Mouse (Mus musculus) stomach, embryonic 14.5 days (tissue): ENCODE data around the gene Spo11. TPM values are rescaled to one million over a fixed set of nuclear protein-coding genes. Genes with fewer than 3 reads are reported as not detected.

Source experiments
- ATAC-seq: fragments of 200-750 bp; cut with Nextera tagmentation; 2 replicates; pipeline ENCODE4 v1.8.0; 2017; ENCODE audit warnings: low read depth, moderate TSS enrichment; ENCODE audit not compliant: insufficient number of reproducible peaks, insufficient read depth, low FRiP score
- H3K27ac ChIP-seq: fragments of 300-500 bp; sonication (generic); 2 replicates; pipeline ENCODE4 v1.5.1; 2014; ENCODE audit warnings: mild to moderate bottlenecking, low read length, moderate library complexity, mixed read lengths
- H3K27me3 ChIP-seq: fragments of 300-500 bp; sonication (generic); 2 replicates; pipeline ENCODE4 v1.6.1; 2014; ENCODE audit warnings: low read length, control low read depth, mixed read lengths; ENCODE audit not compliant: control insufficient read depth, insufficient read depth
- H3K36me3 ChIP-seq: fragments of 300-500 bp; sonication (generic); 2 replicates; pipeline ENCODE4 v1.6.1; 2014; ENCODE audit warnings: mild to moderate bottlenecking, control low read depth, low read length, moderate library complexity, mixed read lengths; ENCODE audit not compliant: control insufficient read depth, insufficient read depth
- H3K4me1 ChIP-seq: fragments of 300-500 bp; sonication (generic); 2 replicates; pipeline ENCODE4 v1.6.1; 2014; ENCODE audit warnings: low read length, control low read depth, mixed read lengths; ENCODE audit not compliant: control insufficient read depth, insufficient read depth
- H3K4me2 ChIP-seq: fragments of 300-500 bp; sonication (generic); replicated peaks from 2 replicates; pipeline ENCODE4 v1.6.1; 2014; ENCODE audit warnings: low read depth, low read length, control low read depth
- H3K4me3 ChIP-seq: fragments of 300-500 bp; sonication (generic); 2 replicates; pipeline ENCODE4 v1.5.1; 2014; ENCODE audit warnings: low read depth, low read length, control low read depth
- H3K9ac ChIP-seq: fragments of 300-500 bp; sonication (generic); replicated peaks from 2 replicates; pipeline ENCODE4 v1.6.1; 2014; ENCODE audit warnings: low read depth, mild to moderate bottlenecking, control low read depth, low read length, moderate library complexity, mixed read lengths
- H3K9me3 ChIP-seq: fragments of 300-500 bp; sonication (generic); 2 replicates; pipeline ENCODE4 v1.6.1; 2016; ENCODE audit warnings: low read depth, low read length, control low read depth; ENCODE audit not compliant: control insufficient read depth
- WGBS: fragments of 180-500 bp; shearing (Covaris S2); extraction: QIAGEN DNeasy Blood & Tissue Kit; methylation state at CpG from one replicate; pipeline ENCODE4 v1.1.7; 2014; 5-methylcytosine and 5-hydroxymethylcytosine counted together
- polyA plus RNA-seq: library from polyadenylated mRNA; unstranded; fragments of >200 nt; fragmentation: Nextera tagmentation; extraction: Ambion mirVana; gene quantifications from 2 replicates; pipeline ENCODE4 v1.2.1, GENCODE M21; 2014

The Spo11 gene
- polyA plus RNA-seq, 1 experiment from 2014 or later: 0.54 TPM

- Histone ChIP-seq H3K36me3 (peaks cover 16% of the 10 kb centered on the region), H3K27ac (no peak overlapping the region), H3K9ac (no peak overlapping the region), H3K4me1 (no peaks in the 10 kb centered on the region), H3K9me3 (no peaks in the 10 kb centered on the region), H3K27me3 (no peaks in the 10 kb centered on the region), H3K4me2 (no peak overlapping the region), H3K4me3 (no peak overlapping the region)
- 89% methylated on average over 5 of the region's 5 CpGs for WGBS
- no peak for ATAC-seq
These were observed 58.6 kb downstream of the Spo11 start for GRCm38 (mm10) chr2:173036055-173036454.

- no peak overlapping the region for H3K4me3 ChIP-seq
- peaks cover 16% of the 10 kb centered on the region for H3K36me3 ChIP-seq
- H3K27ac ChIP-seq: no peak overlapping the region
- no peak for ATAC-seq
- no peaks in the 10 kb centered on the region for H3K4me1 ChIP-seq
- 49% methylated on average over 4 of the region's 4 CpGs for WGBS
- H3K9me3 ChIP-seq: no peaks in the 10 kb centered on the region
- no peak overlapping the region for H3K4me2 ChIP-seq
- no peaks in the 10 kb centered on the region for H3K27me3 ChIP-seq
- no peak overlapping the region for H3K9ac ChIP-seq
These were observed 59.1 kb downstream of the Spo11 start for GRCm38 (mm10) chr2:173036611-173037010.

- Histone ChIP-seq H3K4me2 (no peak overlapping the region), H3K9ac (no peak overlapping the region), H3K9me3 (no peaks in the 10 kb centered on the region), H3K27ac (no peak overlapping the region), H3K4me3 (no peak overlapping the region), H3K4me1 (no peaks in the 10 kb centered on the region), H3K27me3 (no peaks in the 10 kb centered on the region), H3K36me3 (peaks cover 11% of the 10 kb centered on the region)
- ATAC-seq: no peak
- WGBS: 74% methylated on average over 5 of the region's 5 CpGs
These were observed 59.8 kb downstream of the Spo11 start for GRCm38 (mm10) chr2:173037347-173037746.

- Histone ChIP-seq H3K4me3 (no peak overlapping the region), H3K4me2 (no peak overlapping the region), H3K4me1 (no peaks in the 10 kb centered on the region), H3K9me3 (no peaks in the 10 kb centered on the region), H3K27ac (no peak overlapping the region), H3K36me3 (peaks cover 11% of the 10 kb centered on the region), H3K27me3 (no peaks in the 10 kb centered on the region), H3K9ac (no peak overlapping the region)
- peak; percentile 78; the same call in 1 of the 2 replicates for ATAC-seq
- WGBS: 62% methylated on average over 7 of the region's 7 CpGs
These were observed 60.5 kb downstream of the Spo11 start for GRCm38 (mm10) chr2:173037827-173038607.

GRCm38 (mm10) chr2:173039041-173039440 is 61.5 kb downstream of the Spo11 start:
- no peaks in the 10 kb centered on the region for H3K9me3 ChIP-seq
- no peak overlapping the region for H3K4me3 ChIP-seq
- no peak for ATAC-seq
- no peak overlapping the region for H3K4me2 ChIP-seq
- 90% methylated on average over 4 of the region's 4 CpGs for WGBS
- no peak overlapping the region for H3K9ac ChIP-seq
- no peak overlapping the region for H3K27ac ChIP-seq
- H3K27me3 ChIP-seq: no peaks in the 10 kb centered on the region
- H3K36me3 ChIP-seq: peaks cover 6% of the 10 kb centered on the region; the same call in 1 of the 2 replicates
- no peaks in the 10 kb centered on the region for H3K4me1 ChIP-seq

- Histone ChIP-seq H3K27ac (no peak overlapping the region), H3K36me3 (no peaks in the 10 kb centered on the region), H3K9ac (no peak overlapping the region), H3K4me1 (no peaks in the 10 kb centered on the region), H3K27me3 (no peaks in the 10 kb centered on the region), H3K4me3 (no peak overlapping the region), H3K9me3 (no peaks in the 10 kb centered on the region), H3K4me2 (no peak overlapping the region)
- 80% methylated on average over 3 of the region's 3 CpGs for WGBS
- ATAC-seq: no peak
These were observed 63.3 kb downstream of the Spo11 start for GRCm38 (mm10) chr2:173040803-173041202.

GRCm38 (mm10) chr2:173041242-173041641 is 63.7 kb downstream of the Spo11 start:
- H3K9me3 ChIP-seq: no peaks in the 10 kb centered on the region
- no peaks in the 10 kb centered on the region for H3K36me3 ChIP-seq
- no peak overlapping the region for H3K4me2 ChIP-seq
- H3K4me3 ChIP-seq: no peak overlapping the region
- no peak for ATAC-seq
- 48% methylated on average over 5 of the region's 5 CpGs for WGBS
- H3K27me3 ChIP-seq: no peaks in the 10 kb centered on the region
- no peak overlapping the region for H3K27ac ChIP-seq
- no peaks in the 10 kb centered on the region for H3K4me1 ChIP-seq
- no peak overlapping the region for H3K9ac ChIP-seq

GRCm38 (mm10) chr2:173041893-173042292 is 64.4 kb downstream of the Spo11 start:
- Histone ChIP-seq H3K27ac (no peak overlapping the region), H3K4me2 (no peak overlapping the region), H3K9me3 (no peaks in the 10 kb centered on the region), H3K4me3 (no peak overlapping the region), H3K4me1 (no peaks in the 10 kb centered on the region), H3K27me3 (no peaks in the 10 kb centered on the region), H3K36me3 (no peaks in the 10 kb centered on the region), H3K9ac (no peak overlapping the region)
- no peak for ATAC-seq
- WGBS: 83% methylated on average over 1 of the region's 1 CpGs
